Mouse (Mus musculus) thymus, adult 2 months (tissue): Measurements from ENCODE around the gene Hes1.

Source experiments
- CTCF ChIP-seq: fragments of 200-500 bp; IDR thresholded peaks from 2 replicates; pipeline ENCODE4 v1.5.1; 2012; ENCODE audit warnings: mild to moderate bottlenecking, control low read depth, low read length, moderate library complexity, borderline replicate concordance; ENCODE audit not compliant: control insufficient read depth, poor library complexity, insufficient read depth; ENCODE audit errors: extremely low read depth
- POLR2A ChIP-seq: fragments of 200-500 bp; IDR thresholded peaks from 2 replicates; pipeline ENCODE4 v1.6.1; 2012; ENCODE audit warnings: mild to moderate bottlenecking, low read length, control low read depth, moderate library complexity; ENCODE audit not compliant: control insufficient read depth, poor library complexity, insufficient read depth; ENCODE audit errors: extremely low read depth

DNA sequence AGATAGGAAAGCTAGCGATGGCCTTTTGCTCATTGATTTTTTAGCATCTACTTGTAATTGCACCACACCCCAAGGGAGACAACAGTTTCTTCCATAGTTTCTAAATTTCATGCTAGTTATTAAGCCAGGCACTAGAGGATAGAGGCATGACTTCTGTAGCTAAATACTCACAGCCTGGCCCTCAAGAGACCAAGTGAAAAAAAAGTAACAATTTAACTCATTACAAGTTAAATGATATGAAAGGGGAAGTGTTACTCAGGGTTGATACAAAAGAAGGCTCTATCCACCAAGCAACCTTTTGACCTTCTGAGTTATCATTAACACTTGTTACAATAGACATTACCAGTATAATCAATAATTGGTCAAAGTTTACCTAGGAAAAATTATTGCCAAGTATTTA is 9.1 kb downstream of the Hes1 start:
- TF ChIP-seq CTCF = no peak
- TF ChIP-seq POLR2A = no peak
